8 mouse cellular contexts compared by ENCODE assay signal in genomic region chr5:124050095-124051050, GRCm38 (mm10). TPM values are rescaled to one million over a fixed set of nuclear protein-coding genes. Genes with fewer than 3 reads are reported as not detected.
DNase-seq lines count a peak whose midpoint lies in the region; ATAC-seq lines count a peak whose summit lies in the region.

No protein-coding gene starts in this region.

- no peak overlapping the region for H3K4me3 ChIP-seq in hindbrain, embryonic 10.5 days

- DNase-seq in heart, adult 11 months = peak; percentile 96
- DNase-seq in heart, postnatal 4 days = no peak
- DNase-seq in embryo, embryonic 9.5 days (ENCODE audit: extremely low spot score) = peak; percentile 43
- DNase-seq in hindbrain, embryonic 10.5 days (ENCODE audit: low spot score) = peak; percentile 51
- DNase-seq in lung, adult 18-20 months = peak; percentile 37 to 58
- no peak for DNase-seq in layer of hippocampus, postnatal 25 days (ENCODE audit: extremely low spot score in 1 of 2, low spot score in 1 of 2)
- DNase-seq in frontal cortex, postnatal 14 days (ENCODE audit: low spot score in 2 of 2) = no peak

- H3K27ac ChIP-seq in hindbrain, embryonic 10.5 days = peak overlapping the region; percentile 86

- ATAC-seq in neutrophil, adult 5-6 weeks (ENCODE audit: extremely low read depth, insufficient number of reproducible peaks, low FRiP score, poor library complexity, severe bottlenecking) = peak; percentile 39

- H3K9me3 ChIP-seq in hindbrain, embryonic 10.5 days = no peaks in the 10 kb centered on the region

- WGBS in hindbrain, embryonic 10.5 days = 44% methylated on average over 14 of the region's 14 CpGs

- peaks cover 9% of the 10 kb centered on the region; the same call in 1 of the 2 replicates for H3K27me3 ChIP-seq in hindbrain, embryonic 10.5 days (ENCODE audit: insufficient read depth, poor library complexity, severe bottlenecking)

- H3K36me3 ChIP-seq in hindbrain, embryonic 10.5 days = no peaks in the 10 kb centered on the region

- peaks cover 48% of the 10 kb centered on the region for H3K4me1 ChIP-seq in hindbrain, embryonic 10.5 days (replicated peaks)

RNA-seq across cellular contexts. Expression of gene Vps37b, which starts 18.3 kb away (rescaled TPM):
- total RNA-seq in heart, postnatal 4 days (2021) = 10 to 100 TPM; 42.3 to 49.1 TPM
- polyA plus RNA-seq in hindbrain, embryonic 10.5 days (2016; fragmentation: Nextera tagmentation; extraction: Ambion mirVana) = 57.5 and 71.8 TPM in 2 replicates
- 31.6 and 33.2 TPM in 2 replicates for total RNA-seq in neutrophil, adult 5-6 weeks (2017)
- 10 to 100 TPM; 41.2 to 47.2 TPM for total RNA-seq in layer of hippocampus, postnatal 25 days (2021)

RNA-seq across cellular contexts. Expression of gene Abcb9, which starts 45.2 kb away (rescaled TPM):
- total RNA-seq in heart, postnatal 4 days (2021) = 1 to 10 TPM; 4.9 to 5.5 TPM
- polyA plus RNA-seq in hindbrain, embryonic 10.5 days (2016; fragmentation: Nextera tagmentation; extraction: Ambion mirVana) = 1.3 and 1.9 TPM in 2 replicates
- total RNA-seq in neutrophil, adult 5-6 weeks (2017) = 0.86 and 2.0 TPM in 2 replicates
- total RNA-seq in layer of hippocampus, postnatal 25 days (2021) = 10 to 100 TPM; 29.3 to 33.8 TPM

Comparison
In these comparisons a context has a peak if more than half of its experiments do, and no peak if none do; other contexts are left out.
1. DNase-seq: peak in heart, adult 11 months (single experiment), embryo, embryonic 9.5 days (single experiment), hindbrain, embryonic 10.5 days (single experiment) and lung, adult 18-20 months (2 of 2); none in heart, postnatal 4 days (single experiment), layer of hippocampus, postnatal 25 days (0 of 2) and frontal cortex, postnatal 14 days (0 of 2).
2. RNA of gene Abcb9, which starts 45.2 kb away (total RNA-seq): 29.3 to 33.8 TPM in layer of hippocampus, postnatal 25 days; 4.9 to 5.5 TPM in heart, postnatal 4 days and 0.86 to 2.0 TPM in neutrophil, adult 5-6 weeks; every median in the first group is over 4 times any median in the second.